Mouse (Mus musculus) embryonic fibroblast, embryonic 13.5 days (primary cell): ENCODE results near the gene Ostf1.

Experiments
- CTCF ChIP-seq: IDR thresholded peaks from 2 replicates; pipeline ENCODE4 v1.5.1; 2011; ENCODE audit warnings: mild to moderate bottlenecking, control low read depth, low read length, moderate library complexity, borderline replicate concordance; ENCODE audit not compliant: insufficient read depth
- POLR2A ChIP-seq: IDR thresholded peaks from 2 replicates; pipeline ENCODE4 v1.6.1; 2011; ENCODE audit warnings: low read depth, mild to moderate bottlenecking, control low read depth, low read length, moderate library complexity

- no peak for TF ChIP-seq CTCF
- no peak for TF ChIP-seq POLR2A
Measured at GRCm38 (mm10) chr19:18652592-18652991, 21.0 kb upstream of the Ostf1 start.
